Mouse (Mus musculus) stomach, postnatal 0 days (tissue): ENCODE data around the gene Dnah11. TPM values are rescaled to one million over a fixed set of nuclear protein-coding genes. Genes with fewer than 3 reads are reported as not detected.
"Not testable (repeated sequence)": the region's sequence is repeated elsewhere in the genome, so short reads cannot be mapped to it uniquely, and the experiment has no call there.

ENCODE experiments used
- ATAC-seq: fragments of 200-750 bp; cut with Nextera tagmentation; 2 replicates; pipeline ENCODE4 v1.8.0; 2017; ENCODE audit not compliant: low FRiP score, low TSS enrichment
- DNase-seq: peaks from one replicate; pipeline ENCODE4 v3.0.0-alpha.2; 2016; ENCODE audit warnings: low spot score
- H3K27ac ChIP-seq: fragments of 300-500 bp; sonication (generic); replicated peaks from 2 replicates; pipeline ENCODE4 v1.5.1; 2014; ENCODE audit warnings: mild to moderate bottlenecking, control low read depth
- H3K27me3 ChIP-seq: fragments of 300-500 bp; sonication (generic); 2 replicates; pipeline ENCODE4 v1.6.1; 2014; ENCODE audit warnings: low read length; ENCODE audit not compliant: control insufficient read depth, insufficient read depth
- H3K36me3 ChIP-seq: fragments of 300-500 bp; sonication (generic); 2 replicates; pipeline ENCODE4 v1.6.1; 2014; ENCODE audit warnings: low read length, mixed read lengths; ENCODE audit not compliant: control insufficient read depth, insufficient read depth
- H3K4me1 ChIP-seq: fragments of 300-500 bp; sonication (generic); replicated peaks from 2 replicates; pipeline ENCODE4 v1.6.1; 2014; ENCODE audit warnings: antibody characterized with exemption; ENCODE audit not compliant: control insufficient read depth, insufficient read depth
- H3K4me2 ChIP-seq: fragments of 300-500 bp; sonication (generic); replicated peaks from 2 replicates; pipeline ENCODE4 v1.6.1; 2014; ENCODE audit warnings: low read depth, mild to moderate bottlenecking, control low read depth, moderate library complexity
- H3K4me3 ChIP-seq: fragments of 300-500 bp; sonication (generic); 2 replicates; pipeline ENCODE4 v1.5.1; 2014; ENCODE audit warnings: low read depth, low read length, control low read depth
- H3K9ac ChIP-seq: fragments of 300-500 bp; sonication (generic); 2 replicates; pipeline ENCODE4 v1.6.1; 2014; ENCODE audit warnings: mild to moderate bottlenecking, low read length, control low read depth, mixed read lengths
- H3K9me3 ChIP-seq: fragments of 300-500 bp; sonication (generic); 2 replicates; pipeline ENCODE4 v1.6.1; 2016; ENCODE audit warnings: low read length; ENCODE audit not compliant: control insufficient read depth
- CTCF ChIP-seq: IDR thresholded peaks from 2 replicates; pipeline ENCODE4 v1.5.1; 2016; ENCODE audit warnings: antibody characterized with exemption, low read depth, mild to moderate bottlenecking, moderate library complexity
- EP300 ChIP-seq: optimal IDR thresholded peaks from 2 replicates; pipeline ENCODE3; 2016; ENCODE audit warnings: antibody characterized with exemption
- WGBS: fragments of 180-500 bp; shearing (Covaris S2); extraction: QIAGEN DNeasy Blood & Tissue Kit; methylation state at CpG from one replicate; pipeline ENCODE4 v1.1.7; 2014; 5-methylcytosine and 5-hydroxymethylcytosine counted together
- polyA plus RNA-seq: library from polyadenylated mRNA; unstranded; fragments of >200 nt; fragmentation: Nextera tagmentation; extraction: Ambion mirVana; gene quantifications from 2 replicates; pipeline ENCODE4 v1.2.1, GENCODE M21; 2015

Dnah11 gene
- polyA plus RNA-seq, 1 experiment from 2014 or later: 0.01 TPM

DNA sequence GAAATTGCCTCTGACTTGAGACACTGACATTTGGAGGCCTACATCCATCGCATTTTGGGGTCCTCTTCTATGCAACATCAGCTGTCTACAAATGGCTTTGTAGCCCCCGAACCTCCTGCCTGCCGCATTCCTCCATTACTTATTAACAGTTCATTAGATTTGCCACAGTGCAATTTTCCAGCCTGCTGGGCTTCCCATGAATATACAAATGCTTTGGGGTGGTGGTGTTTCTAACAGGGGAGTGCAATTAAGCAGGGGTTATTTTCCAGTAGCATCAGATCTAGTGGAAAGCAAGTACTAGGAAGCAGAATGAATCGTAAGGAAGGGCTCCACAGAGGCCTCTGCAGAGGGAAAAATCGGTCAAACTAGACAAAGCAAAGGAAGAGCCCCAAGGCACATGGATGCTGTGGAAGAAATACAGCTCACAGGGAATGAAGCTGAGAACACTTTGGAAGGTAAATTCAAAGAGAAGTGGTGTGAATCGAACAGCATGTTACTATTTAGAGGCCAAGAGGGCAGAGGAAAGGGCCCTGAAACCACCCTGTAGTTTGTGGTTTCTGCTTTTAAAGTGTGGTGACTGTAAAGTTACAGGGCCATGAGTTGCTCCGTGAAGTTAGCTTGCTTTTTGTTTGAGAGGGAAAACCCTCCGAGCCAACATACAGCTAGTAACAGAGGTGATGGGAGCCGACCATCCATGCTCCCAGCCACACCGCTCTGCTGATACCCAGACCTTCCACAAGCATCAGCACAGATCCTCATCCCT is 282.8 kb downstream of the Dnah11 start:
- no peaks in the 10 kb centered on the region for H3K36me3 ChIP-seq
- TF ChIP-seq EP300: no peak
- no peak for TF ChIP-seq CTCF
- no peak overlapping the region for H3K4me3 ChIP-seq
- no peak for ATAC-seq
- no peaks in the 10 kb centered on the region for H3K4me1 ChIP-seq
- no peak overlapping the region for H3K27ac ChIP-seq
- WGBS: 66% methylated on average over 10 of the region's 10 CpGs
- H3K9ac ChIP-seq: no peak overlapping the region
- H3K9me3 ChIP-seq: no peaks in the 10 kb centered on the region
- H3K27me3 ChIP-seq: no peaks in the 10 kb centered on the region
- no peak overlapping the region for H3K4me2 ChIP-seq
- no peak for DNase-seq

GRCm38 (mm10) chr12:117914613-117915245 is 284.1 kb downstream of the Dnah11 start:
- Histone ChIP-seq H3K4me2 (no peak overlapping the region), H3K9me3 (no peaks in the 10 kb centered on the region), H3K4me1 (no peaks in the 10 kb centered on the region), H3K27me3 (no peaks in the 10 kb centered on the region), H3K4me3 (no peak overlapping the region), H3K36me3 (no peaks in the 10 kb centered on the region), H3K9ac (no peak overlapping the region), H3K27ac (no peak overlapping the region)
- ATAC-seq (no peak), DNase-seq (no peak)
- 29% methylated on average over 10 of the region's 10 CpGs for WGBS
- TF ChIP-seq CTCF: no peak
- TF ChIP-seq EP300: no peak

- DNase-seq (no peak), ATAC-seq (no peak)
- H3K36me3 ChIP-seq: no peaks in the 10 kb centered on the region
- no peak overlapping the region for H3K27ac ChIP-seq
- no peaks in the 10 kb centered on the region for H3K9me3 ChIP-seq
- no peaks in the 10 kb centered on the region for H3K27me3 ChIP-seq
- H3K9ac ChIP-seq: no peak overlapping the region
- H3K4me1 ChIP-seq: no peaks in the 10 kb centered on the region
- WGBS: 63% methylated on average over 1 of the region's 1 CpGs
- H3K4me3 ChIP-seq: no peak overlapping the region
- H3K4me2 ChIP-seq: no peak overlapping the region
- TF ChIP-seq CTCF (no peak), EP300 (no peak)
Observed at GRCm38 (mm10) chr12:117911396-117911795, 287.4 kb downstream of the Dnah11 start.

- H3K9me3 ChIP-seq, H3K4me3 ChIP-seq, H3K4me2 ChIP-seq, ATAC-seq, H3K27me3 ChIP-seq, DNase-seq, H3K27ac ChIP-seq, H3K4me1 ChIP-seq, H3K36me3 ChIP-seq, H3K9ac ChIP-seq: not testable (repeated sequence)
- 69% methylated on average over 4 of the region's 4 CpGs for WGBS
Observed at GRCm38 (mm10) chr12:117905232-117905840, 293.5 kb downstream of the Dnah11 start.

- Histone ChIP-seq H3K4me2 (no peak overlapping the region), H3K4me3 (no peak overlapping the region), H3K9me3 (no peaks in the 10 kb centered on the region), H3K9ac (no peak overlapping the region), H3K4me1 (no peaks in the 10 kb centered on the region), H3K27me3 (no peaks in the 10 kb centered on the region), H3K36me3 (no peaks in the 10 kb centered on the region), H3K27ac (no peak overlapping the region)
- no peak for ATAC-seq
- no peak for DNase-seq
- TF ChIP-seq EP300: no peak
- no peak for TF ChIP-seq CTCF
- WGBS: 87% methylated on average over 8 of the region's 8 CpGs
Observed at GRCm38 (mm10) chr12:117903671-117904070, 295.2 kb downstream of the Dnah11 start.

- H3K9ac ChIP-seq, H3K4me1 ChIP-seq, ATAC-seq, DNase-seq, H3K36me3 ChIP-seq, H3K27ac ChIP-seq, H3K4me3 ChIP-seq, H3K9me3 ChIP-seq, H3K4me2 ChIP-seq, H3K27me3 ChIP-seq: not testable (repeated sequence)
- 42% methylated on average over 1 of the region's 4 CpGs for WGBS
Observed at GRCm38 (mm10) chr12:117901352-117901751, 297.5 kb downstream of the Dnah11 start.

DNA sequence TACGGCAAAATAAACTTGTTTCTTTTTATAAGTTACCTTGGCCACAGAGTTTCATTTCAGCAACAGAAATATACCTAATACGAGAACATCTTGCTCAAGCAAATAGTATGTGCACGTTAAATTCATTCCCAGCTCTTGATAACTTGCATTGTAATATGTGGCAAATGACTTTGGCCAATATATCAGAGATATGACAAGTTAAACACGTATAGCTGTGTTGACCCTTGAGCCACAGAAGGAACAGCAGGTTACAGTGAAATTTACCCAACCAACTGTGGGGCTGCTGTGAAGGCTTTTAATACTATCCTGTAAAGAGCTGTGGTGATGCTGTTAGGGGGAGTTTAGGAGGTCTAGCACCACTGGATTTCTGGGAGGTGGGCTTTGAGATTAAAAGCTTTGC is 298.0 kb downstream of the Dnah11 start:
- ATAC-seq, H3K27me3 ChIP-seq, H3K27ac ChIP-seq, H3K9ac ChIP-seq, H3K9me3 ChIP-seq, H3K4me3 ChIP-seq, H3K36me3 ChIP-seq, DNase-seq, H3K4me2 ChIP-seq, H3K4me1 ChIP-seq: not testable (repeated sequence)
- no CpG with 5 or more reads among the region's 4 CpGs for WGBS
